Mouse (Mus musculus): ENCODE results near the gene Prtg.

The Prtg gene

GRCm38 (mm10) chr9:72806731-72807419 lies at the start of gene Prtg:
Prtg (plus strand) TSS chr9:72806874.
- no peak for DNase-seq

- DNase-seq: no peak
Observed at GRCm38 (mm10) chr9:72757143-72757542, 49.5 kb upstream of the Prtg start.

GRCm38 (mm10) chr9:72758705-72759131 lies 48.0 kb upstream of the Prtg start:
- DNase-seq: no peak

- peak in 1 of 2 experiments; percentile 12 for DNase-seq
Observed at GRCm38 (mm10) chr9:72763050-72763718, 43.5 kb upstream of the Prtg start.

- peak; percentile 73 to 83 for DNase-seq
Observed at GRCm38 (mm10) chr9:72766789-72767349, 39.8 kb upstream of the Prtg start.

GRCm38 (mm10) chr9:72775022-72775421 lies 31.7 kb upstream of the Prtg start:
- DNase-seq: no peak

GRCm38 (mm10) chr9:72779004-72779403 lies 27.7 kb upstream of the Prtg start:
- no peak for DNase-seq

GRCm38 (mm10) chr9:72779733-72780132 lies 26.9 kb upstream of the Prtg start:
- DNase-seq: no peak

- no peak for DNase-seq
Observed at GRCm38 (mm10) chr9:72780694-72781093, 26.0 kb upstream of the Prtg start.

- DNase-seq: no peak
Observed at GRCm38 (mm10) chr9:72781466-72781865, 25.2 kb upstream of the Prtg start.

GRCm38 (mm10) chr9:72782121-72782520 lies 24.6 kb upstream of the Prtg start:
- no peak for DNase-seq

- no peak for DNase-seq
Observed at GRCm38 (mm10) chr9:72787732-72788131, 18.9 kb upstream of the Prtg start.

- no peak for DNase-seq
Observed at GRCm38 (mm10) chr9:72790530-72791212, 16.0 kb upstream of the Prtg start.

GRCm38 (mm10) chr9:72791213-72791582 lies 15.5 kb upstream of the Prtg start:
- DNase-seq: no peak

- DNase-seq: peak; percentile 33 to 41
Observed at GRCm38 (mm10) chr9:72791681-72792080, 15.0 kb upstream of the Prtg start.

GRCm38 (mm10) chr9:72795243-72795642 lies 11.4 kb upstream of the Prtg start:
- no peak for DNase-seq

GRCm38 (mm10) chr9:72797136-72797621 lies 9.5 kb upstream of the Prtg start:
- DNase-seq: peak; percentile 60 to 64

- DNase-seq: no peak
Observed at GRCm38 (mm10) chr9:72803280-72803679, 3.4 kb upstream of the Prtg start.

- DNase-seq: no peak
Observed at GRCm38 (mm10) chr9:72806146-72806545, 528 bp upstream of the Prtg start.

GRCm38 (mm10) chr9:72807420-72808005 lies 839 bp downstream of the Prtg start:
- DNase-seq: no peak

- no peak for DNase-seq
Observed at GRCm38 (mm10) chr9:72808176-72808575, 1.5 kb downstream of the Prtg start.

- no peak for DNase-seq
Observed at GRCm38 (mm10) chr9:72808586-72808985, 1.9 kb downstream of the Prtg start.

GRCm38 (mm10) chr9:72809077-72809476 lies 2.4 kb downstream of the Prtg start:
- DNase-seq: no peak

All from lung, adult 18-20 months (tissue).